Mouse (Mus musculus) adrenal gland, postnatal 4 days (tissue): ENCODE results near the gene Tanc2. TPM values are rescaled to one million over a fixed set of nuclear protein-coding genes. Genes with fewer than 3 reads are reported as not detected.
A peak's percentile ranks its signal among the peaks of the same experiment; 100 is the strongest.

Source experiments
- DNase-seq, 2 experiments: peaks; one replicate each; pipeline ENCODE4 v3.0.0; 2021 to 2022; ENCODE audit warnings: low spot score in 2 of 2, mixed read lengths in 2 of 2
- total RNA-seq, 2 experiments: library from RNA; stranded (reverse); gene quantifications; 2 replicates each; pipeline ENCODE4 v1.2.3; 2021

Tanc2 gene
- total RNA-seq, 2 experiments from 2014 or later = 33.3 to 40.2 TPM

GRCm38 (mm10) chr11:105921275-105921674 is 331.5 kb downstream of the Tanc2 start:
- DNase-seq = no peak

DNA sequence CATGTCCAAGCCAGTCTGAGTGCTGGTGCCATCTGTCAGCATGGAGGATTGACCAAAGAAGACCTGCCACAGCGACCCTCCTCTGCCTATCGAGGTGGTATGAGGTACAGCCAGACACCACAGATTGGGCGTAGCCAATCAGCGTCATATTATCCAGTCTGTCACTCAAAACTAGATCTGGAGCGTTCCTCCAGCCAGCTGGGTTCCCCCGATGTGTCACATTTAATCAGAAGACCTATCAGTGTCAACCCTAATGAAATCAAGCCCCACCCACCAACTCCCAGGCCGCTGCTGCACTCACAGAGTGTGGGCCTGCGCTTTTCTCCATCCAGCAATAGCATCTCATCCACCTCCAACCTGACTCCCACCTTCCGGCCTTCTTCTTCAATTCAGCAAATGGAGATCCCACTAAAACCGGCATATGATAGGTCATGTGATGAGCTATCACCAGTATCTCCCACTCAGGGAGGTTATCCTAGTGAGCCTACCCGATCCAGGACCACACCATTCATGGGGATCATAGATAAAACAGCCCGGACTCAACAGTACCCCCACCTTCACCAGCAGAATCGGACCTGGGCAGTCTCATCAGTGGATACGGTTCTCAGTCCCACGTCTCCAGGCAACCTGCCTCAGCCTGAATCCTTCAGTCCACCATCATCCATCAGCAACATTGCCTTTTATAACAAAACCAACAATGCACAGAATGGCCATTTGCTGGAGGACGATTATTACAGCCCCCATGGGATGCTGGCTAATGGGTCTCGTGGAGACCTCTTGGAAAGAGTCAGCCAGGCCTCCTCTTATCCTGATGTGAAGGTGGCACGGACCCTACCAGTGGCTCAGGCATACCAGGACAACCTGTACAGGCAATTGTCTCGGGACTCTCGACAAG is 333.2 kb downstream of the Tanc2 start:
- DNase-seq = no peak

- DNase-seq = peak in 1 of 2 experiments; percentile 50
Measured at GRCm38 (mm10) chr11:105927065-105928030, 337.6 kb downstream of the Tanc2 start.

- DNase-seq = no peak
Measured at GRCm38 (mm10) chr11:105928171-105928570, 338.4 kb downstream of the Tanc2 start.

DNA sequence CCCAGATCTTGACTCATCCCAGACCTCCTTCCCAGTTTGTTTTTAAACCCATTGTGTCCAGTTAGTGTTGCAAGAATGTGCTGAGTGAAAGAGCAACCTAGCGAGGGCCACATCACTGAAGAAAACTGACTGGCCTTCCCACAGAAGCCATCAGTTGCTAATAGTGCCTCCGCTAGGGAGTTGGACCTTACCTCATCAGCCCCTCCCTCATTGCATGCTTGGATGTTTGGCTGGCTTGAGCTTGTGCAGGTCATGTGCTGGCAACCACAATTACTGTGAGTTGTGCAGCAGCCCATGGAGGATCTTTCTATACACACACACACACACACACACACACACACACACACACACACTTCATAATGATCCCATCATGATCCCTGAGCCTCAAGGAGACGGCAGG is 341.6 kb downstream of the Tanc2 start:
- DNase-seq = no peak

DNA sequence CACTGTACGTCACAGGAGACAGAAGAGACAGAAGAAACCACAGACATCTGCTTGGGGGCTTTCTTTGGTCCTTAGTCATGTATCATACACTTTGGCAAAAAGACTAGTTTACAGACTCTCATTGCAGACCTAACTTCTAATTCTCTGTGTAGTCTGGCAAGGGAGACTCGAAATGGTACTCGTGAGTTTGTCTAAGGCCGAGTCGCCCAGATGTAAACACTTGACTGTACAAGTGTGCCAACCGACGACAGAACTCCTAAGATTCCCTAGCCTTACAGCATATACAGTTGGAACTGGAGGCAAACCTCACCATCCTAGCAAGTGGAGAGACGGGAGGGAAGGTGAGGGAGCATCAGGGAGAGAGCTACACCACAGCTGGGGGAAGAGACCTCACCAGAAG is 344.0 kb downstream of the Tanc2 start:
- no peak for DNase-seq

- DNase-seq = no peak
Measured at GRCm38 (mm10) chr11:105934303-105934711, 344.5 kb downstream of the Tanc2 start.

DNA sequence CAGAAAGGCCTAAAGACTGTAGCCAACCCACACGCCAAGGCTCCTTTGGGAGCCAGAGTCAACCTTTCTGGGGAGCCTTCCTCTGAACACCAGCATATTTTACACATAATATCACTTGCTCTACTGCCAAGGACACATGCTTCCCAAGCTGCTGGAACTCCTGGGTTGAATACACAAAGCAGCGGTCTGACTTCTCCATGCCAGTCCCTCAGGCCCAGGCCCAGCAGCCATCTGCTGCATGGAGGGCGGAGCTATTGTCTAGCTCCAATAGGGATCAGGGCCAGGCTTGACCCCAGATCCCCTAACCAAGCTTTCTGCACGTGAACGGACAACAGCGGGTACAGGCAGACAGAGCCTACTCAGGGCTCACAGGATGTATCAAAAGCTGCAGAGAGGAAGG is 345.0 kb downstream of the Tanc2 start:
- DNase-seq = no peak

GRCm38 (mm10) chr11:105935496-105935895 is 345.7 kb downstream of the Tanc2 start:
- DNase-seq = no peak

DNA sequence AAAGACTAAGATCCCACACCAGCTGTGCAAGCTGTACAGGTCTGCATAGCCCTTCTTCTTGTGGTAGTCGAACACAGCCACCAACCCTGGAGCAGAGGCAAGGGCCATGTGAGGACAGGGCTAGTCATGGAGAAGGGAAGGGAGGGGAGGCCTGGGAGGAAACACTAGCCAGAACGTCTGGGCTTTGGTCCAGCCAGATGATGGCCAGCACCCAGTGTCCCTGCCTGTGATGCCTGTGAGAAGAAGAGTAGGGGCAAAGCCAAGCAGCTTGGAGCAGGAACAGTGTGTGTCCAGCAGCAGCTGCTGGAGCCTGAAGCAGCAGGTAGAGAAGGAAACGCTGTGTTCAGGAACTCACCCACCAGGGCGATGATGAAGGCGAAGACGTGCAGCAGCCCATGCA is 346.4 kb downstream of the Tanc2 start:
- DNase-seq = no peak

DNA sequence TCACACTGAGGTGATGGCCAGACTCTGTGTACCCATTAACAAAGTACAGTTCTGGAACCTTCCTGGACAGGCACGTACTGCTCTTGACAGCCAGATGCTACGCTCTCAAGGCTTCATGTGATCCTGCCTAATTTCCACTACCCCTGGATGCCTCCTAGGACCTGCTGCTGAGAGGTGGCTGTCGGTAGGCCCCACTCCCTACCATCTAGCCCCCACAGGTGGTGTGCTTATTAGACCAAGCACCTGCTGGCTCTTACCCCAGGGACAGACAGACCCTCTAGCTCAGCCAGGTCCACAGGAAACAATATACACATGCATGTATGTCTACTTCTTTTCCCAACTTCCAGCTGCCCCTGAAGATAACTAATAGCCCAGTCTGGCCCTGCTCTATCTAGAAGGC is 347.2 kb downstream of the Tanc2 start:
- no peak for DNase-seq

GRCm38 (mm10) chr11:105938771-105939170 is 349.0 kb downstream of the Tanc2 start:
- no peak for DNase-seq

- no peak for DNase-seq
Measured at GRCm38 (mm10) chr11:105941973-105942372, 352.2 kb downstream of the Tanc2 start.

- DNase-seq = peak in 1 of 2 experiments; percentile 50
Measured at GRCm38 (mm10) chr11:105943133-105944102, 353.6 kb downstream of the Tanc2 start.

DNA sequence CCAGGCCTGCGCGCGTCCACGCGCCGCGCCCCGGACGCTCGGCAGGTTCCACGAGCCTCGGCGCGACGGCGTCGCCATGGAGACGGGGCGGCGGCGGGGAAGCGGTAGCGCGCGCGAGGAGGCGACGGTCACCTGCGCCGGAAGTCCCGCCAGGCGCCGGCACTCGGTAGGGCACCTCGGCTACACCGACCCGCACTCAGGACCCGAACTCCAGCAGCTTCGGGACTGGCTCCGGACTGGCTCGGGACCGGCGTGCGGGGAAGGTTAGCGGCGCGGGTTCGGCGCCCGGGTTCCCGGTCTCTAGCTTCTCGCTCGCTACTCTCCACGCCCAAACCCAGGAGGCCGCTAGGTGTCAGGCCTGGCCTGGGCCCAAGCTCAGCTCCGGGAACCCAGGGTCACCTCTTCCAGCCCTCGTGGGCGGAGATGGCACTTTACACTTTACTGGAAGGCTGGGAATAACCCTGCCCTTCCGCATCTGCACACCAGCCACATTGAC is 354.4 kb downstream of the Tanc2 start:
- DNase-seq = peak; percentile 35 to 65

DNA sequence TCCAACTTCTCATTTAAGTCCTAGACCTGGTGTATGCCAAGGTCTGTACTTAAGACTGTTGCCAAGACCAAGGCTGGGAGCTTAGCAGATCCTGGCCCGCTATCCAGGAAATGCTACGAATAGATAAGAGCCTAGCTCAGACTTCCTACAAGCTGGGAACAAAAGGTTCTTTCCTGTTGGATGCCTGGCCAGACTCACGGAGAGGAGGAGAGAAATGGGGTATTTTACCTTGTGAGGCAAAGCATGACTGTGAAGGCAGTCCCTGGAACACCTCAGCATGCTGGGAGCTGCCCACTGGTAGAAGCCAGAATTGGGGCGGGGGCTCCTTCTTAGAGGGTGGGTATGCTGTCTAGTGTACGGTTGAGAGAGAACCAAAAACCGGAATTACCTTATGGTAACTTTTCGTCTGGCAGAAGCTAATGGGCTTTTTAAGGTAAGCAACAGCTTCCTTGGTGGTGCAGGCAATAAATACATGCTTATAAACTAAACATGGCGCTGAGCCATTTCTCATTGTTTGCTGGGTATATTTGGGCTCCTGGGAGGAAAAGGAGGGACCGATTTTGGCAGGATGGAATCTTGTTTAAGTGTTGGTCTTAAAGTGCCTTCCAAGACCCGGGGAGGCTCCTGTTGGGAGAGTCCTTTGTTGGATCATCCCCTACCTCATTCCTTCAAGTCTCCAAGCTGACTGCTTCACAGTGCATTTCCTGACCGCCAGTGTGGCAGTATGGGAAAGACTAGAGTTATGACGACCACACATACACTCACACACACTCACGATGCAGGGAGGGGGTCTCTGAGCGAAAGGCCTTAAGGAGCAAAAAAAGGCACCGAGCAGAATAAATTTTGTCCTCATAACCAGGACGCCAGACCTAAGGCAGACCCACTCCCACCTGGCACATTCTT is 355.2 kb downstream of the Tanc2 start:
- DNase-seq = no peak

GRCm38 (mm10) chr11:105946694-105947154 is 356.9 kb downstream of the Tanc2 start:
- DNase-seq = no peak

DNA sequence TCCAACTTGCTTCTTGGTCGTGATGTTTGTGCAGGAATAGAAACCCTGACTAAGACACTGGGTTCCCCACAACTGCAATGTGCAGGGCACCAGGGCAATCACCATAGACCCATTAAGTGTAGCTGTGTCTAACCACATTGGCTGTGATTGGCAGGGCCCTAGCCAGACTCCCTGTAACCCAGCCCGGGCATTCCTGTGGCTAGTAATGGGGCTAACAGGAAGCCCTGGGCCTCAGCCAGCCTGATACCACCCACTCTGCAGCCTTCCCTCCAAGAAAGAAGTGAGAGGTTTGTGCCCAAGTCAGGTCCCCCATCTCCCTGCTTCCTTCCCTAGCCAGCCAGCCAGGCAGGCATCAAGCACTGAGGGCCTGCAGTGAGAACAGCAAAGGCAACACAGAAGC is 358.5 kb downstream of the Tanc2 start:
- DNase-seq = no peak

DNA sequence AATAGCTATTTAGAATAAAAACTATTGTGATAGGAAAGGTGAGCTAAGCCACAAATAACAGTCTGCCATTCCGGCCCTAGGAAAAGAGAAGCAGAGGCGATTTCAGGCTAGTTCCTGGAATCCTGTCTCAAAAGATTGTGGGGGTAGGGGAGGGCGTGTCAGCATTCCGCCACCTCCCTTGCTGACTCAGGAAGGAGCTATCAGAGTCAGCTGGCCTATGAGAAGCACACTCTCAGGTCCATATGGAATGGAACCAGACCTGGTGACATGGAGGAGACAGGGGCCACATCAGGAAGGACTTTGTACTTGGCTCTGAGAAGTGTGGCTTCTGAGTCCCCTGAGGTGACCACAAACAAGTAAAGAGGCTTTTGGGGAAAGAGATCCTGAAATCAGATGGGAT is 360.7 kb downstream of the Tanc2 start:
- no peak for DNase-seq
